Mouse (Mus musculus) c-Kit-positive CD71-positive TER-119-positive erythroid progenitor cells, embryonic 14.5 days (primary cell): ENCODE measurements around the gene Rab11a.
A peak's percentile ranks its signal among the peaks of the same experiment; 100 is the strongest.

ENCODE experiments used
- DNase-seq: peaks from one replicate; pipeline ENCODE4 v3.0.0-alpha.2; 2013; ENCODE audit warnings: low spot score

The Rab11a gene

DNA sequence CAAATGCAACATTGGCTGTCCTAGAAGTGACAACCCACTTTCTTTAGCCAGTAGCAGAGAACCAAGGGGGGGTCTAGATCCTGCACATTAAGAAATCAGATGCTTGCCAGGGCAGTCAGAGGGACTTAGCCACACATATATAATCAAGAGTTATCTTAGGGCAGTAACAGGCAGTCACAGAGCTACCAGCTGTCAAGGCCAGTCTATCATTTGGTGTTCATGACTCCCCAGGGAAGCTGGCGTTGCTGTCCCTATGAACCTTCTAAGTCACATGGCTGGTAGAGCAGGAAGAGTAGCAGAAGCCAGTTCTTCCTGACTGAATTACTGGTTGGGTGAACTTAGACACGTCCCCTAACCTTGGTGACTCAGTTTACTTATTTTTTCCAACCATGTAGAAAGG, 44.5 kb downstream of the Rab11a start:
- DNase-seq, result no peak

DNA sequence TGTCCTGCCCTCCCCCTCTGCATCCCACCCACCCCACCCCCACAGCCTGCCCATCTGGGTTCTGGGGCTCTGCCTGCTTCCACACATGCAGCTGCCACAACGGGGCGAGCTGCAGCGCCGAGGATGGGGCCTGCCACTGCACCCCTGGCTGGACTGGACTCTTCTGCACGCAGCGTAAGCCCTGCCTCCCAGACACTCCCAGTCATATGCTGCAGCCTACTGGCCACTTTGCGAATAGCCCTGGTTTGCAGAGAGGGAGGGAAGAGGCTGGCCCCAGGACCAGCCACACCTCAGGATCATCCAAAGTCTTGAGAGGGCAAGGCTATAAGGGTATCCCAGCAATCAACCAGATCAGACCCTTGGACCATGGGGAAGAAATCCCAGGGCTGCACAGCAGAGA, 46.4 kb downstream of the Rab11a start:
- DNase-seq, result no peak

DNA sequence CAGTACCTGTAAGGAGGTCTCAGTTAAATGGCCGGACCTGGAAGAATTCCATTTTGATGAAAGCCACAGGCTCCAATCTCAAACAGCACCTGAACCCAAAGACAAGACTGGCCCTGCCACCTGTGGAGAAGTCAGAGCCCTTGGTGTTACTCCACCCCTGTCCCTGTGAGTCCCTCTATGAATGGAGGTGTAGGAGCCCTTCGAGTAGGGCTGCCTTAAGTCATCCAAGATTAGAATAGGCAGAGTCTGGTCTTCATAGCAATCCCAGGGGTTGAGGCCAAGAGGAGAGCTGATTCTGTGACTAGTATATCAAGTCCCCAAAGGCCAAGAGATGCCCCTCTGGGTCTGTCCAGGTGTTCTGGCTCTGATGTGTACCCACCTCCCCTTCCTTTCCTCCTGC, 46.8 kb downstream of the Rab11a start:
- no peak for DNase-seq

DNA sequence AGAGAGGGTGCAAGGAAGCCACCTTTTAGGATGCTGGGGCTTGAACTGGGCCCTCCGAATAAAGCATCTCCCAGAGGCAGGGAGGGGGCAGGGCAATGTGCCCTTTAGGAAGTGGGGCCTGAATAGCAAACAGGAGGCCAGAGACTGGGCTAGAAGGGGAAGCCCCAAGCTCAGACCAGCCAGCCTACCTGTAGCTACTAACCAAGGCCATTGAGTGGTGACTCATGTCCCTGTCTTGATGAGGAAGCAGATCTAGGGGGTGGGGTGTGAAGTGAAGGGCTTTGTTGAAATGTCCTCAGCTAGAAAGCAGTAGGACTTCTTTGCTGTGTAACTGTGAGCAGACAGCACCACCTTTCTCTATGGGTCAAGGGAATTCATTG, 49.6 kb downstream of the Rab11a start:
- DNase-seq, result no peak

DNA sequence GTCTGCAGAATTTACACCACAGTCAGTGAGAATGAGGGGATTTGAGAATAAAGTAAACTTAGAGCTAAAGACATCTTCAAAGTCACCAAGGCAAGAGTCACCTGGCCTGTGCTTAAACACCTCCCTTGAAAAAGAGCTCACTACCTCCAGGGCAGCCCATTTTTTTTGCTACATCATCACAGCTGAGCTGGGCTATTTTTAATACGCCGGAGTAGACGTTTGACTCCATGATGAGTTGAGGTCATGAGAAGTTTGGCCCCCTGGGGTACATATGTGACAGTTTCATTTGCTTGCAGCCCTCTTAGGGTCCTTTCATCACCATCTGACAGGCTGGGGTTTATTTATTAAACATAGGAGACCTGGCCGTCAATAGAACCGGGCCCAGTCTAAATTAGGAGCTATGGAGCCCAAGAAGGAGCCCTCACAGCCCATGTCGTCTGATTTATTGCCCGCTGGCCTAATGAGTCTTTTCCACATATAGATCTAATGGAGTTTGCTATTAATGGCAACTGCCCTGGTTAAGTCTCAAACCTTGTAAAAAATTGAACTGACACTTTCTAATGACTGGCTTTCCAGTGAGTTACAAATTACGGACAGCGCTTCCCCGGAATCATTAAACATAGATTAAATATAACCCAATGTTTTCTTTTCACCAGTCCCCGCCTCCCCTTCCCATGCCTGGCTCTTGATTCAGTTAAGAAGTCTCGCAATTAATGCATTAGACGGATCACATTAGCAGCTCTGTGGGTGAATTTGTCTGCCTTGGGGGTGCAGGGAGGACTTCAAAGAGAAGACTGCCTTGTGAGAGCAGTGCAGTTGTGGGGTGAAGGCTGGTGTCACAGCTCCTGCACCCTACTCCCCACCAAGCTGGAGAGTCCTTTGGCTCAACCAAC, 50.2 kb downstream of the Rab11a start:
- DNase-seq, result no peak

DNA sequence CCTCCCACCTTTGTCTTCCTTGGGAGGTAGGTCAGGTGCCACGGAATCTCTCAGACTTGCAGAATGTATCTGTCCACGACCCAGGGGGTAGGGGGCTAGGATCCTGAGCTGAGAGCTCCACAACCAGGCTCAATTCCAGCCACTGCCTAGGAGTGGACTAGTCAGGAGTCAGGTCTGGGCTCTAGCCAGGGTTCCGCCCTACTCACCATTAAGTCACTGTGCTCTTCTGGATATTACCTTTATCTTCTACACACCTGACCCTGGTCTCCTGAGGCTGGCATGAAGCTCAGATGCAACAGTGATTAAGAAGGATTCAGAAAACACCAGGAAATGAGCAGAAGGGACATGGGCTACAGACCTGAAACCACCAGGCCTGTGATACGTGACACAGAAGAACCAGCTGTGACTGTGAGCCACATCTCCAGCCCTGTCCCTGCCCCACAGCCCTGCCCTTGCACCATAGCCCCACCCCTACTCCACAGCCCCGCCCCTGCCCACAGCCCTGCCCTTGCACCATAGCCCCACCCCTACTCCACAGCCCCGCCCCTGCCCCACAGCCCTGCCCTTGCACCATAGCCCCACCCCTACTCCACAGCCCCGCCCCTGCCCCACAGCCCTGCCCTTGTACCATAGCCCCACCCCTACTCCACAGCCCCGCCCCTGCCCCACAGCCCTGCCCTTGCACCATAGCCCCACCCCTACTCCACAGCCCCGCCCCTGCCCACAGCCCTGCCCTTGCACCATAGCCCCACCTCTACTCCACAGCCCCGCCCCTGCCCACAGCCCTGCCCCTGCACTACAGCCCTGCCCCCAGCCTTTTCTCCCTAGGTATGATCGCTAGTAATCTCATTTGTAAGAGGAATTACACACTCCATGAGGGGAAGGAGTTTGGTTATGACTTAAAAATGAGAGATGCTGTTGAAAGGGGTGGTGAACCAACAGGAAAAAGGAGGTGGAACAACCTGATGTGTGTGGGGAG, 65.9 kb downstream of the Rab11a start:
- peak; percentile 55 for DNase-seq

GRCm38 (mm10) chr9:64668001-64668400, 69.6 kb downstream of the Rab11a start:
- no peak for DNase-seq

DNA sequence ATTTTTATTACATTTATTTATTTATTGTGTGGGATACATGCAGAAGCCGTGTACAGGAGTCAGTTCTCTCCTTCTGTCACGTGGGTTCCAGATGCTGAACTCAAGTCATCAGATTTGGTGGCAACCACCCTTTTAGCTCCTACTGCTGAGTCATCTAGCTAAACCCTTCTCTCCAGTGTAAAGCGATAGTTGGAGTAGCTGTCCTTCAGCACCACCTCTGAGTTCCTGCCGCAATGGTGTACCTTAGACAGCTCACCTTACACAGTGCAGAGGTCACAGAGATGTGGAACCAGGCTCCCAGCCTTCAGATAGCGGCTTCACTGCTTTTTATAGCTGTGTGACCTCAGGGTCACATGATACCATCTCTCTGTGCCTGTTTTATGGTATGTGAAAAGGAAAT, 70.0 kb downstream of the Rab11a start:
- DNase-seq, result peak; percentile 56

GRCm38 (mm10) chr9:64666549-64666948, 71.0 kb downstream of the Rab11a start:
- DNase-seq, result peak; percentile 34
